Mouse (Mus musculus) stomach, embryonic 16.5 days (tissue): ENCODE measurements around the gene Slc25a3. TPM values are rescaled to one million over a fixed set of nuclear protein-coding genes. Genes with fewer than 3 reads are reported as not detected.

Source experiments
- ATAC-seq: fragments of 200-750 bp; cut with Nextera tagmentation; 2 replicates; pipeline ENCODE4 v1.8.0; 2017; ENCODE audit warnings: moderate number of reproducible peaks, moderate TSS enrichment; ENCODE audit not compliant: insufficient read depth, low FRiP score
- H3K27ac ChIP-seq: fragments of 300-500 bp; sonication (generic); 2 replicates; pipeline ENCODE4 v1.5.1; 2014; ENCODE audit warnings: low read length
- H3K27me3 ChIP-seq: fragments of 300-500 bp; sonication (generic); 2 replicates; pipeline ENCODE4 v1.6.1; 2014; ENCODE audit warnings: low read length, control low read depth, mixed read lengths; ENCODE audit not compliant: control insufficient read depth, insufficient read depth
- H3K36me3 ChIP-seq: fragments of 300-500 bp; sonication (generic); 2 replicates; pipeline ENCODE4 v1.6.1; 2014; ENCODE audit warnings: low read length; ENCODE audit not compliant: control insufficient read depth, insufficient read depth
- H3K4me1 ChIP-seq: fragments of 300-500 bp; sonication (generic); 2 replicates; pipeline ENCODE4 v1.6.1; 2014; ENCODE audit warnings: low read length, control low read depth, mixed read lengths; ENCODE audit not compliant: control insufficient read depth, insufficient read depth
- H3K4me2 ChIP-seq: fragments of 300-500 bp; sonication (generic); 2 replicates; pipeline ENCODE4 v1.6.1; 2014; ENCODE audit warnings: low read depth, low read length, mixed read lengths
- H3K4me3 ChIP-seq: fragments of 300-500 bp; sonication (generic); replicated peaks from 2 replicates; pipeline ENCODE4 v1.5.1; 2014; ENCODE audit warnings: mild to moderate bottlenecking, low read length
- H3K9ac ChIP-seq: fragments of 300-500 bp; sonication (generic); 2 replicates; pipeline ENCODE4 v1.6.1; 2014; ENCODE audit warnings: low read length
- H3K9me3 ChIP-seq: fragments of 300-500 bp; sonication (generic); replicated peaks from 2 replicates; pipeline ENCODE4 v1.6.1; 2016; ENCODE audit warnings: low read length, control low read depth; ENCODE audit not compliant: control insufficient read depth
- WGBS: fragments of 180-500 bp; shearing (Covaris S2); extraction: QIAGEN DNeasy Blood & Tissue Kit; methylation state at CpG from one replicate; pipeline ENCODE4 v1.1.7; 2014; 5-methylcytosine and 5-hydroxymethylcytosine counted together
- polyA plus RNA-seq: library from polyadenylated mRNA; unstranded; fragments of >200 nt; fragmentation: Nextera tagmentation; extraction: Ambion mirVana; gene quantifications from 2 replicates; pipeline ENCODE4 v1.2.1, GENCODE M21; 2015

Slc25a3 gene
- 483 and 485 TPM in 2 replicates for polyA plus RNA-seq

- Histone ChIP-seq H3K27me3 (no peaks in the 10 kb centered on the region), H3K4me3 (peak within 1 kb of the TSS; percentile 83)
Observed at GRCm38 (mm10) chr10:91123828-91124822, at the start of gene Slc25a3. Gene Slc25a3, minus strand, starts transcription at chr10:91124059.

GRCm38 (mm10) chr10:91172329-91173100 is 48.7 kb upstream of the Slc25a3 start:
- H3K4me3 ChIP-seq, result peak overlapping the region; percentile 91
- H3K4me2 ChIP-seq, result peak overlapping the region; percentile 65
- H3K4me1 ChIP-seq, result peaks cover 14% of the 10 kb centered on the region
- peak overlapping the region; percentile 100 for H3K9ac ChIP-seq
- peak overlapping the region; percentile 100 for H3K27ac ChIP-seq
- WGBS, result 77% methylated on average over 14 of the region's 14 CpGs
- ATAC-seq, result no peak
- no peaks in the 10 kb centered on the region for H3K36me3 ChIP-seq
- H3K27me3 ChIP-seq, result no peaks in the 10 kb centered on the region
- H3K9me3 ChIP-seq, result no peaks in the 10 kb centered on the region

More at GRCm38 (mm10) chr10:91123828-91124822, at the start of gene Slc25a3:
- Histone ChIP-seq H3K4me2 (peak within 1 kb of the TSS; percentile 84), H3K9ac (peak within 1 kb of the TSS; percentile 99), H3K9me3 (no peaks in the 10 kb centered on the region), H3K36me3 (peaks cover 22% of the 10 kb centered on the region; the same call in 1 of the 2 replicates), H3K4me1 (peaks cover 12% of the 10 kb centered on the region), H3K27ac (peak within 1 kb of the TSS; percentile 92)
- ATAC-seq, result peak; percentile 100
- 8% methylated on average over 59 of the region's 59 CpGs for WGBS

- Histone ChIP-seq H3K9ac (peak overlapping the region; percentile 100), H3K9me3 (no peaks in the 10 kb centered on the region), H3K4me1 (peaks cover 20% of the 10 kb centered on the region), H3K4me2 (peak overlapping the region; percentile 65), H3K4me3 (peak overlapping the region; percentile 91), H3K27me3 (no peaks in the 10 kb centered on the region), H3K27ac (peak overlapping the region; percentile 100), H3K36me3 (no peaks in the 10 kb centered on the region)
- ATAC-seq, result peak; percentile 98
- WGBS, result under 1% methylated on average over 66 of the region's 68 CpGs
Observed at GRCm38 (mm10) chr10:91171455-91172328, 47.8 kb upstream of the Slc25a3 start.

GRCm38 (mm10) chr10:91171041-91171440 is 47.2 kb upstream of the Slc25a3 start:
- H3K4me3 ChIP-seq, result peak overlapping the region; percentile 91
- WGBS, result under 1% methylated on average over 55 of the region's 59 CpGs
- ATAC-seq, result peak; percentile 30
- H3K4me2 ChIP-seq, result peak overlapping the region; percentile 61; the same call in 1 of the 2 replicates
- H3K27ac ChIP-seq, result peak overlapping the region; percentile 100
- peak overlapping the region; percentile 100 for H3K9ac ChIP-seq
- no peaks in the 10 kb centered on the region; the same call in 1 of the 2 replicates for H3K36me3 ChIP-seq
- no peaks in the 10 kb centered on the region for H3K9me3 ChIP-seq
- no peaks in the 10 kb centered on the region for H3K27me3 ChIP-seq
- H3K4me1 ChIP-seq, result peaks cover 20% of the 10 kb centered on the region

- Histone ChIP-seq H3K36me3 (no peaks in the 10 kb centered on the region; the same call in 1 of the 2 replicates), H3K27ac (peak overlapping the region; percentile 100), H3K4me1 (peaks cover 20% of the 10 kb centered on the region), H3K9me3 (no peaks in the 10 kb centered on the region), H3K4me3 (peak overlapping the region; percentile 91), H3K9ac (peak overlapping the region; percentile 100), H3K4me2 (peak overlapping the region; percentile 61), H3K27me3 (no peaks in the 10 kb centered on the region)
- WGBS, result under 1% methylated on average over 41 of the region's 50 CpGs
- ATAC-seq, result peak; percentile 23; the same call in 1 of the 2 replicates
Observed at GRCm38 (mm10) chr10:91170143-91170941, 46.5 kb upstream of the Slc25a3 start.

GRCm38 (mm10) chr10:91169414-91170065 is 45.7 kb upstream of the Slc25a3 start:
- H3K9me3 ChIP-seq, result no peaks in the 10 kb centered on the region
- H3K9ac ChIP-seq, result peak overlapping the region; percentile 65
- no peaks in the 10 kb centered on the region; the same call in 1 of the 2 replicates for H3K36me3 ChIP-seq
- H3K4me3 ChIP-seq, result peak overlapping the region; percentile 91
- no peaks in the 10 kb centered on the region for H3K27me3 ChIP-seq
- peak overlapping the region; percentile 100; the same call in 1 of the 2 replicates for H3K27ac ChIP-seq
- H3K4me1 ChIP-seq, result peaks cover 20% of the 10 kb centered on the region
- ATAC-seq, result no peak
- H3K4me2 ChIP-seq, result peak overlapping the region; percentile 61
- 22% methylated on average over 17 of the region's 17 CpGs for WGBS

GRCm38 (mm10) chr10:91167352-91167751 is 43.5 kb upstream of the Slc25a3 start:
- no peak for ATAC-seq
- H3K4me1 ChIP-seq, result peaks cover 20% of the 10 kb centered on the region
- H3K4me3 ChIP-seq, result peak overlapping the region; percentile 15
- H3K9me3 ChIP-seq, result no peaks in the 10 kb centered on the region
- no peaks in the 10 kb centered on the region for H3K27me3 ChIP-seq
- 39% methylated on average over 7 of the region's 7 CpGs for WGBS
- peaks cover 11% of the 10 kb centered on the region for H3K36me3 ChIP-seq
- H3K4me2 ChIP-seq, result peak overlapping the region; percentile 61
- peak overlapping the region; percentile 40; the same call in 1 of the 2 replicates for H3K9ac ChIP-seq
- no peak overlapping the region for H3K27ac ChIP-seq
